Mouse (Mus musculus) myocyte (in vitro differentiated cells): ENCODE results near the gene Tuba3b.

Experiments used
- CEBPB ChIP-seq: IDR thresholded peaks from 2 replicates; pipeline ENCODE4 v1.6.1; 2011; ENCODE audit warnings: mild to moderate bottlenecking, moderate library complexity; ENCODE audit not compliant: poor library complexity, insufficient read depth, severe bottlenecking
- MYOD1 ChIP-seq, 3 experiments: IDR thresholded peaks; one replicate each; pipeline ENCODE4 v1.6.1; 2011; ENCODE audit warnings: control low read depth in 2 of 3, low read depth in 2 of 3, mild to moderate bottlenecking in 2 of 3, moderate library complexity in 1 of 3; ENCODE audit not compliant: insufficient read length in 2 of 3, control insufficient read depth in 1 of 3
- POLR2A ChIP-seq: IDR thresholded peaks from one replicate; pipeline ENCODE4 v1.6.1; 2011; ENCODE audit warnings: low read depth, mild to moderate bottlenecking, control low read depth, moderate library complexity; ENCODE audit not compliant: insufficient read length
- POLR2AphosphoS2 ChIP-seq: IDR thresholded peaks from one replicate; pipeline ENCODE4 v1.6.1; 2011; ENCODE audit warnings: low read depth, control low read depth; ENCODE audit not compliant: insufficient read length

DNA sequence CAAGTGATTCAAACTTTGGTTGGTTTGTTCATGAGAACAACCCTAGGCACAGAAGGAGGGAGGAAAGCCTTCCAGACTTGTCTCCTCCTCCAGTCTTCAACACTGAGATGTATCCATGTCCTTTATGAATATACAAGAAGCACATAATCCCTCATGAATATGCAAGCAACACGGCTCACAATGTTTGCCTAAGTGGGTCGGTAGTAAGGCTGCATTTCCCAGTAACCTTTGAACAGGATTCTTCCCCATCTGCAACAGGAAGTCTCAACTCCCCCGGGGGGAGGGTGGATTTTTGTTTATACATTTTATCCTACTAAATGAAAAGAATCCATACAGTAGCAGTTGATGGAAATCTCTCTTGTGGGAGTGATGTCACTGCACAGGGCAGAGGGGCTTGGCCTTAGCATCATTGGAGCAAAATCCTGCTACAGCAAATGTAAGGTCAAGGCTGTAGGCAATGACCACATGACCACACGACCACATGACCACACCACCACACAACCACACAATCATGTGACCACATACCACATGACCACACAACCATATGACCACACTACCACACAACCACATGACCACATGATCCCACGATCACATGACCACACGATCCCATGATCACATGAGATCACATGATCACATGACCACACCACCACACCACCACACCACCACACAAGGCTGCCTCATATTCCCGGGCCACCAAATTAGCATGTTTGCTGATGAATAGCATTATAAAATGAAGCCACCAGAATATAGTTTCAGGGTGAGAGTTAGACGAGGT is 38.7 kb downstream of the Tuba3b start:
- no peak for TF ChIP-seq POLR2A
- TF ChIP-seq POLR2AphosphoS2, result no peak
- no peak for TF ChIP-seq CEBPB
- TF ChIP-seq MYOD1 (IDR thresholded peaks at IDR 0.05; ENCODE audit: control insufficient read depth in 1 of 3, insufficient read length in 2 of 3, low read depth in 2 of 3), result no peak
